Mouse (Mus musculus): Measurements from ENCODE around the gene Creb1. TPM values are rescaled to one million over a fixed set of nuclear protein-coding genes. Genes with fewer than 3 reads are reported as not detected.

Creb1 gene
- 10 to 100 TPM; 22.7 to 25.6 TPM for total RNA-seq (2021)

GRCm38 (mm10) chr1:64532589-64533470, at the start of gene Creb1:
TSS of gene Creb1 (plus strand) at chr1:64532645.
- peak; percentile 98 for DNase-seq
- intact Hi-C loops (cut with DNase I), result loop anchor here (1.0 to 10.0 kb wide), 5 partner anchors 71 to 803 kb away; partner anchors contain the start of genes Ccnyl1, Fastkd2, Mdh1b and Mettl21a

- intact Hi-C loops (cut with DNase I), result no loop called here
- no peak for DNase-seq
Measured at GRCm38 (mm10) chr1:64488521-64489029, 43.9 kb upstream of the Creb1 start.

- intact Hi-C loops (cut with DNase I), result no loop called here
- no peak for DNase-seq
Measured at GRCm38 (mm10) chr1:64496803-64497202, 35.6 kb upstream of the Creb1 start.

- intact Hi-C loops (cut with DNase I), result no loop called here
- no peak for DNase-seq
Measured at GRCm38 (mm10) chr1:64501382-64502140, 30.9 kb upstream of the Creb1 start.

GRCm38 (mm10) chr1:64508479-64509096, 23.9 kb upstream of the Creb1 start:
- intact Hi-C loops (cut with DNase I), result no loop called here
- DNase-seq, result no peak

DNA sequence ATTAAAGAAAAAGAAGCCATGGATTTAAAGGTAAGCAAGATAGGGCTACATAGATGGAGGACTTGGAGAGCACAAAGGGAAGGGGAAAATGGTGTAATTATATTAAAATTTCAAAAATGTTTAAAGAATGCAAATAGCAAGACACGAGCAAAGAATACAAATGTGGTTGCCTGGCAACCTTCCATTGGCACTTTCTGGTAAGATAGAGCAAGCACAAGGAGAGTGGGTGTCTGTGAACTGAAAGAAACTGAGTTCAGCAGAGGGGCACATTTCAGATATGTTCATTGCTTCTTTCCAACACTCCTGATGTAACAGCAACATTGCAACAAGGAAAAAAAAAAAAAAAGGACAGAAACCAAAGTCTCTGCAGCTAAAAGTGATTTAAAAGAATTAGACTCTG, 22.8 kb upstream of the Creb1 start:
- no peak for DNase-seq
- intact Hi-C loops (cut with DNase I), result no loop called here

DNA sequence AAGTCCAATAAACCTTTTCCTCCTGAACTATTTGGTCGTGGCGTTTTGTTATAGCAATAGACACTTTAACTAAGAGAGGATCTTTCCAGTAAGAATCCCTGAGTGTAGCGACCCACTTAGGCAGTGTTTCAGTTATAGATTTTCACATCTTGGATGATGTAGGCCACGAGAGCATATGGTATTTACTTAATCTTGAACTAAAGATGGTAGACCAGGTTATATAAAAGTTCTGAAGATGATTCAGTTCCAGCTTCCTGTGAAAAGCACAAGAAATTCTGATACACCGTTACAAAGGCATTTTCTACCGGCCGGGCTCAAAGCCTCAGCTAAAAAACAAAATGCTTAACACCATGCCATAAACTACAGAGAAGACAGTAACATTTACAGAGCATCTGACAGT, 18.3 kb upstream of the Creb1 start:
- intact Hi-C loops (cut with DNase I), result no loop called here
- no peak for DNase-seq

DNA sequence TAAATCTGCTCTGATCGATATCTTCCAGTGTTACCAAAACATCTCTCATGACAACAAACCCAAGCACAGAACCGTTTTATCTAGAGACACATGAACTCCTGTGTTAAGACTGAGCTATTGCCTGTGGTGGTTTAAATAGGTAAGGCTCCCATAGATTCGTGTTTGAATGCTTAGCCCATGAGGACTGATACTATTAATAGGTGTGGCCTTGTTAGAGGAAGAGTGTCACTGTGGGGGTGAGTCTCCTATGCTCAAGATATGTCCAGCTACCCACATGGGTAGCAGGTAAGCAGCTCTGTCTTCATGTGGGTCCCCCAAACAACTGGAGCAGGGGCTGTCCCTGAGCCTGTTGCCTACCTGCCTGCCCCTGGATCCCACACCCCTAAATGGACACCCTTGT, 15.9 kb upstream of the Creb1 start:
- intact Hi-C loops (cut with DNase I), result no loop called here
- DNase-seq, result no peak

DNA sequence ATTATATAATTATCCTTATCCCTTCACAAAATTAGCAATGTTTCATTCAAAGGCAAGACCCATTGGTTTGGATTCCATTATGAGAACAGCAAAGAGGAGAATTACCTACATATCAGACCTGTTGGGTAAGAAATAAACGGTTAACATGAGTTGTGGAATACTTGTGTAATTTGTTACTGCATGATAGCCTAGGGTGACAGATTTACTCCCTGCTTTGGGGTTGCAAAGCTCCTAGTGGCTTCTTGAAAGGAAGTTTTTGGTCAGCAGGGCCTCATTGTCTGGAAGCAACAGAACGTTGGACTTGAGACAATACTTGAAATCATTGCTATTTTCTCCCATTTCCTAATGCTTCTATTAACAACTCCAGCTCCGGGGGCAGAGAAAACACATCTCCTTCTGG, 14.0 kb upstream of the Creb1 start:
- intact Hi-C loops (cut with DNase I), result no loop called here
- DNase-seq, result no peak

- DNase-seq, result no peak
- intact Hi-C loops (cut with DNase I), result no loop called here
Measured at GRCm38 (mm10) chr1:64519345-64519744, 13.1 kb upstream of the Creb1 start.

- intact Hi-C loops (cut with DNase I), result no loop called here
- DNase-seq, result no peak
Measured at GRCm38 (mm10) chr1:64519901-64520300, 12.5 kb upstream of the Creb1 start.

DNA sequence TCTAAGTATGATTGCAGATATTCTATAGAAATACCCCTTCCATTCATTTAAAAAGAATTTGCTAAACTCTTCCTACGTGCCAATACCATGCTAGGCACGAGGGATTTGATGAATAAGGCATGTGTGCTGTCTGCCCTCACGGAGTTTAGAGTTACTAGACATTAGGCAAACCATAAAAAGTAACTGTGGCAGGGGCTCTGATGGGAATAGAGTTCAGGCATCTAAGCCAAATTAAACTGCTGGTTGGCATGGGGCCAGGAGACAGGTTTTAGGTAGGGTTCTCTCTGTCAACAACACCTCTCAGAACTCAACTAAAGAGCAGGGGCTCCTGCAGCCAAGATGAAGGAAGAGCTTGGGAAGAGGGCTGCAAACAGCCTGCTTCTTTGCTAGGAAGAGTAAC, 10.7 kb upstream of the Creb1 start:
- peak in 1 of 2 experiments; percentile 21 for DNase-seq
- intact Hi-C loops (cut with DNase I), result no loop called here

GRCm38 (mm10) chr1:64522637-64523036, 9.8 kb upstream of the Creb1 start:
- intact Hi-C loops (cut with DNase I), result no loop called here
- no peak for DNase-seq

DNA sequence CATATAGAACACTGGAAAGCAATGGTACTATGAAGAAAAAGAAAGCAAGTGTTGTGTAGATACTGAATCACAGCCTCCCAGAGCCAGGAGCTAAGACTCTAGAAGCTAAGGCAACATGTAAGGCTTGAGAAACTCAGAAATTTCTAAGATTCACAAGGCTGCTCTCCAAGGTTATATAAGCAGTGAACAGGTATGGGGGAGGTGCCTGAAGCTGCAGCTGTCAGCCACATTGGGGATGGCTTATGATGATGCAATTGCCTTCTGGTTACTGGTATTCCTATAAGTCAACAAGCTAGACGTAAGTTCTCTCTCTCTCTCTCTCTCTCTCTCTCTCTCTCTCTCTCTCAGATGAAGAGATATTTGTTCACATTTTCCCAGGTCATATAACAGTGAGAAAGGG, 9.3 kb upstream of the Creb1 start:
- intact Hi-C loops (cut with DNase I), result no loop called here

DNA sequence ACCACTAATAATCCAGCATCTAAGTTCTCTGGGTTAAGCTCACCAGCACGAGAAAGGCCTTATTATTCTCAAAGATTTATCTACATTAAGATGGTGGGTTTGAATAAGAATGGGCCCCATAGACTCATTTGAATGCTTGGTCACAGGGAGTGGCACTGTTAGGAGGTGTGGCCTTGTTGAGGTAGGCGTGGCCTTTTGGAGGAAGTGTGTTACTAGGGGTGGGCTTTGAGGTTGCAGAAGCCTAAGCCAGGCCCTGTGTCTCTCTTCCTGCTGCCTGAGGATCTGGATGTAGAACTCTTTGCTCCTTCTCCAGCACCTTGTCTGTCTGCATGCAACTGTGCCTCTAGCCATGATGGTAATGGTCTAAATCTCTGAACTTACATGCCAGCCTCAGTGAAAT, 7.8 kb upstream of the Creb1 start:
- intact Hi-C loops (cut with DNase I), result no loop called here
- no peak for DNase-seq

More for the DNA sequence above, 9.3 kb upstream of the Creb1 start:
- DNase-seq, result no peak

- intact Hi-C loops (cut with DNase I), result no loop called here
Measured at GRCm38 (mm10) chr1:64527626-64528025, 4.8 kb upstream of the Creb1 start.

GRCm38 (mm10) chr1:64529781-64530315, 2.6 kb upstream of the Creb1 start:
- intact Hi-C loops (cut with DNase I), result loop anchor here (5.0 to 10.0 kb wide), 2 partner anchors 68 to 305 kb away; no protein-coding TSS in a partner anchor
- DNase-seq, result no peak

More at GRCm38 (mm10) chr1:64527626-64528025, 4.8 kb upstream of the Creb1 start:
- no peak for DNase-seq

DNA sequence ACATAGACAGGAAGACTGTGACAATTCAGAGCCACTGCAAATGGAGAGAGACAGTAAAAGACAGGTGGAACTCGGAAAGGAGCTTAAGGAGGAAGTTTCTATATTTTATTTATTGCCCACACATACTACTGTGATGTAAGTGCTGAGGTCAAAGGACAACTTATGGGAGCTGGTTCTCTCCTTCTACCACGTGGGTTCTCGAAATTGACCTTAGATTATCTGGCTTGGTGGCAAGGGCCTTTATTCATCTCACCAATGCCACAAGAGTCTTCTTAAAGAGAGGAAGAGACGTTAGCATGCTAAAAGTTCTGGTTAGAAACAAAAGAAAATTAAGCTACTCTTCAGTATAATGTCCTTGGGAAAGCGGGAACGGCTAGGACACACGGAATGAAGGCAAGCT, 897 bp upstream of the Creb1 start:
- no peak for DNase-seq
- intact Hi-C loops (cut with DNase I), result loop anchor here (5.0 to 10.0 kb wide), 2 partner anchors 69 to 307 kb away; no protein-coding TSS in a partner anchor

GRCm38 (mm10) chr1:64532067-64532523, 350 bp upstream of the Creb1 start:
- intact Hi-C loops (cut with DNase I), result loop anchor here (1.0 to 10.0 kb wide), 5 partner anchors 70 to 802 kb away; partner anchors contain the start of genes Ccnyl1, Fastkd2, Mdh1b and Mettl21a

More at GRCm38 (mm10) chr1:64532067-64532523, 350 bp upstream of the Creb1 start:
- no peak for DNase-seq
